In the genomic region with DNA sequence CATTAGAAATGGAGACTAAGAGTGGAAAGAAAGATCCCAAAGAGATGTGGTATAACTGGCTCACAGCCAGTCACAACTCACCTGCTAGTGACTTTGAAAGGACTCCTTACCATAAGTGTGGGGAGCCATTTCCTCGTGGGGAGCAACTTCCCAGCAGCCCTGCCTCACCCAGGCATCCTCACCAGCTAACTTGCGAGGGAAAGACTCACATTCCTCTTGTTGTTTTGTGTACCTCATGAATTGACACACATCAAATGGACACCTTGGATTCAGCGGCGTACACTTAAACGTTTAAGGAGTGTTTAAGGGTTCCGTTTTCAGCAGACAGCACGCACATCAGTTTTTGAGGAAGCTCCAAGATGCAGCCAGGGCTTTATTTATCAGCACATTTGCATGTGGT, we compare ENCODE assay signal across 16 mouse cellular contexts.
"Had no signal": no experiment of that assay in that cellular context is flagged by ENCODE, and none has a peak within 500 bp of the region (broad histone marks: within the 10 kb centered on the region; RNA-seq: fewer than 3 reads in every experiment).

No protein-coding gene starts in this region.

- ATAC-seq: hindbrain, postnatal 0 days; intestine, embryonic 16.5 days had no signal

- DNase-seq: gastrocnemius, postnatal 14 days; gastrocnemius, postnatal 36 days; heart, adult 11 months; heart, adult 2 months; heart, postnatal 14 days; heart, postnatal 36 days; kidney, adult 11 months; kidney, adult 2 months; kidney, adult 9 months; kidney, postnatal 14 days; kidney, postnatal 36 days; layer of hippocampus, adult 9-11 months; liver; liver, embryonic 13.5 days had no signal
